Mouse (Mus musculus): Measurements from ENCODE around the gene Mrps7.

- TF ChIP-seq CTCF (IDR thresholded peaks at IDR 0.05; ENCODE audit: extremely low read depth, insufficient read depth, low read length) (no peak), POLR2A (IDR thresholded peaks at IDR 0.05; ENCODE audit: extremely low read depth, insufficient read depth, low read length) (no peak)
Measured at GRCm38 (mm10) chr11:115640978-115641663, 37.4 kb downstream of the Mrps7 start.

Data from cortical plate, adult 2 months (tissue).